In genomic region chr15:86194676-86195453, GRCm38 (mm10) we compare ENCODE assay signal across 8 mouse cellular contexts. TPM values are rescaled to one million over a fixed set of nuclear protein-coding genes. Genes with fewer than 3 reads are reported as not detected.
A peak's percentile ranks its signal among the peaks of the same experiment; 100 is the strongest.
DNase-seq lines count a peak whose midpoint lies in the region; ATAC-seq and TF ChIP-seq lines count a peak whose summit lies in the region.
"Not testable (repeated sequence)": the region's sequence is repeated elsewhere in the genome, so short reads cannot be mapped to it uniquely, and the experiment has no call there.

No protein-coding gene starts in this region.

- H3K4me2 ChIP-seq in forebrain, postnatal 0 days (ENCODE audit: low read depth); kidney, embryonic 15.5 days; liver, embryonic 16.5 days (ENCODE audit: low read depth, low read length); midbrain, embryonic 16.5 days (ENCODE audit: low read length): not testable (repeated sequence)

- not testable (repeated sequence) for H3K27me3 ChIP-seq in ES-Bruce4 (ENCODE audit: control insufficient read depth, insufficient read depth, low read length, poor library complexity, severe bottlenecking); embryonic facial prominence, embryonic 10.5 days (replicated peaks; ENCODE audit: low read depth, poor library complexity, severe bottlenecking); forebrain, postnatal 0 days (ENCODE audit: insufficient read depth, low read length); kidney, embryonic 15.5 days; liver, embryonic 16.5 days (ENCODE audit: control insufficient read depth, insufficient read depth, low read depth, low read length); midbrain, embryonic 16.5 days (ENCODE audit: control insufficient read depth, insufficient read depth, low read depth, low read length)

- H3K36me3 ChIP-seq in ES-Bruce4 (ENCODE audit: control insufficient read depth, insufficient read depth, low read length, poor library complexity, severe bottlenecking); embryonic facial prominence, embryonic 10.5 days (replicated peaks); forebrain, postnatal 0 days (ENCODE audit: insufficient read depth); kidney, embryonic 15.5 days; liver, embryonic 16.5 days (ENCODE audit: control insufficient read depth, insufficient read depth); midbrain, embryonic 16.5 days (ENCODE audit: control insufficient read depth, insufficient read depth, low read length): not testable (repeated sequence)

- TF ChIP-seq POLR2A in ES-Bruce4 (IDR thresholded peaks at IDR 0.05; ENCODE audit: insufficient read depth, low read length), result not testable (repeated sequence)

- not testable (repeated sequence) for H3K27ac ChIP-seq in ES-Bruce4 (ENCODE audit: insufficient read depth, low read length); embryonic facial prominence, embryonic 10.5 days (replicated peaks); forebrain, postnatal 0 days (ENCODE audit: low read depth, low read length); kidney, embryonic 15.5 days; liver, embryonic 16.5 days (ENCODE audit: low read length); midbrain, embryonic 16.5 days (ENCODE audit: low read length)

- H3K4me3 ChIP-seq in ES-Bruce4 (ENCODE audit: low read depth, low read length), result peak overlapping the region; percentile 70
- H3K4me3 ChIP-seq in embryonic facial prominence, embryonic 10.5 days; forebrain, postnatal 0 days (ENCODE audit: low read depth, low read length); kidney, embryonic 15.5 days (replicated peaks); liver, embryonic 16.5 days (ENCODE audit: low read depth, low read length); midbrain, embryonic 16.5 days (ENCODE audit: low read depth, low read length): not testable (repeated sequence)

- not testable (repeated sequence) for H3K9me3 ChIP-seq in ES-Bruce4 (replicated peaks; ENCODE audit: control insufficient read depth, insufficient read depth, low read length, poor library complexity, severe bottlenecking); embryonic facial prominence, embryonic 10.5 days; forebrain, postnatal 0 days (ENCODE audit: low read length); kidney, embryonic 15.5 days (replicated peaks); liver, embryonic 16.5 days (replicated peaks; ENCODE audit: control insufficient read depth, low read length); midbrain, embryonic 16.5 days (replicated peaks; ENCODE audit: control insufficient read depth, low read length, poor library complexity, severe bottlenecking)

- ATAC-seq in forebrain, postnatal 0 days, result peak; percentile 84
- ATAC-seq in hematopoietic stem cell, adult 5-6 weeks (replicated peaks in 1 of 2; ENCODE audit: insufficient read depth in 1 of 2, low FRiP score in 2 of 2, low TSS enrichment in 1 of 2, low read depth in 1 of 2, poor library complexity in 2 of 2, severe bottlenecking in 2 of 2), result peak; percentile 93 to 94
- ATAC-seq in kidney, embryonic 15.5 days (replicated peaks; ENCODE audit: low FRiP score), result peak; percentile 96
- peak; percentile 100 for ATAC-seq in liver, embryonic 16.5 days (ENCODE audit: low read depth)
- peak; percentile 89 for ATAC-seq in midbrain, embryonic 16.5 days

- H3K4me1 ChIP-seq in ES-Bruce4 (ENCODE audit: control insufficient read depth, insufficient read depth, low read length); embryonic facial prominence, embryonic 10.5 days; forebrain, postnatal 0 days (ENCODE audit: insufficient read depth); liver, embryonic 16.5 days (ENCODE audit: control insufficient read depth, low read depth, low read length); midbrain, embryonic 16.5 days (ENCODE audit: control insufficient read depth, insufficient read depth, low read length): not testable (repeated sequence)
- peaks cover 10% of the 10 kb centered on the region for H3K4me1 ChIP-seq in kidney, embryonic 15.5 days

- 75% methylated on average over 55 of the region's 55 CpGs for WGBS in embryonic facial prominence, embryonic 10.5 days
- WGBS in forebrain, postnatal 0 days, result 79% methylated on average over 55 of the region's 55 CpGs
- WGBS in kidney, embryonic 15.5 days, result 76% methylated on average over 55 of the region's 55 CpGs
- 70% methylated on average over 55 of the region's 55 CpGs for WGBS in liver, embryonic 16.5 days (ENCODE audit: insufficient replicate concordance)
- 82% methylated on average over 55 of the region's 55 CpGs for WGBS in midbrain, embryonic 16.5 days

- TF ChIP-seq EP300 in ES-Bruce4 (IDR thresholded peaks at IDR 0.05; ENCODE audit: insufficient read depth, low read depth, low read length), result not testable (repeated sequence)

- TF ChIP-seq CTCF in ES-Bruce4 (IDR thresholded peaks at IDR 0.05; ENCODE audit: low read depth, low read length); forebrain, postnatal 0 days (IDR thresholded peaks at IDR 0.05; ENCODE audit: low read depth): not testable (repeated sequence)

- H3K9ac ChIP-seq in ES-Bruce4 (ENCODE audit: low read depth, poor library complexity, severe bottlenecking), result peak overlapping the region; percentile 76
- not testable (repeated sequence) for H3K9ac ChIP-seq in forebrain, postnatal 0 days; kidney, embryonic 15.5 days; liver, embryonic 16.5 days (ENCODE audit: low read depth, low read length); midbrain, embryonic 16.5 days (ENCODE audit: low read depth, low read length)

- peak; percentile 30 for DNase-seq in embryonic facial prominence, embryonic 10.5 days (ENCODE audit: low spot score)
- DNase-seq in forebrain, postnatal 0 days, result not testable (repeated sequence)
- peak; percentile 82 for DNase-seq in testis, postnatal 10 days (ENCODE audit: low spot score)

RNA-seq across cellular contexts. Expression of gene Cerk, which starts 8.9 kb away (rescaled TPM):
- 4.2 and 5.5 TPM in 2 replicates for polyA plus RNA-seq in ES-Bruce4 (2011; ENCODE audit: insufficient read depth, insufficient read length, low read depth, missing spikeins)
- 11.7 and 13.1 TPM in 2 replicates for polyA plus RNA-seq in embryonic facial prominence, embryonic 10.5 days (2016; fragmentation: Nextera tagmentation; extraction: Ambion mirVana)
- total RNA-seq in forebrain, postnatal 0 days (2014; rRNA removed), result 31.7 and 32.9 TPM in 2 replicates
- polyA plus RNA-seq in forebrain, postnatal 0 days (2015; fragmentation: Nextera tagmentation; extraction: Ambion mirVana), result 14.5 and 18.0 TPM in 2 replicates
- total RNA-seq in hematopoietic stem cell, adult 5-6 weeks (2017), result 20.3 and 28.3 TPM in 2 replicates
- polyA plus RNA-seq in kidney, embryonic 15.5 days (2015; fragmentation: Nextera tagmentation; extraction: Ambion mirVana), result 12.1 and 12.4 TPM in 2 replicates
- polyA plus RNA-seq in liver, embryonic 16.5 days (2015; fragmentation: Nextera tagmentation; extraction: Ambion mirVana), result 4.7 and 4.8 TPM in 2 replicates
- 22.6 and 25.0 TPM in 2 replicates for polyA plus RNA-seq in midbrain, embryonic 16.5 days (2015; fragmentation: Nextera tagmentation; extraction: Ambion mirVana)

RNA-seq across cellular contexts. Expression of gene Tbc1d22a, which starts 19.4 kb away (rescaled TPM):
- 14.1 and 16.7 TPM in 2 replicates for polyA plus RNA-seq in ES-Bruce4 (2011; ENCODE audit: insufficient read depth, insufficient read length, low read depth, missing spikeins)
- polyA plus RNA-seq in embryonic facial prominence, embryonic 10.5 days (2016; fragmentation: Nextera tagmentation; extraction: Ambion mirVana), result 11.2 and 11.9 TPM in 2 replicates
- total RNA-seq in forebrain, postnatal 0 days (2014; rRNA removed), result 20.5 and 22.1 TPM in 2 replicates
- 12.1 and 13.1 TPM in 2 replicates for polyA plus RNA-seq in forebrain, postnatal 0 days (2015; fragmentation: Nextera tagmentation; extraction: Ambion mirVana)
- total RNA-seq in hematopoietic stem cell, adult 5-6 weeks (2017), result 14.6 and 25.8 TPM in 2 replicates
- 13.1 and 13.8 TPM in 2 replicates for polyA plus RNA-seq in kidney, embryonic 15.5 days (2015; fragmentation: Nextera tagmentation; extraction: Ambion mirVana)
- polyA plus RNA-seq in liver, embryonic 16.5 days (2015; fragmentation: Nextera tagmentation; extraction: Ambion mirVana), result 6.8 and 8.1 TPM in 2 replicates
- polyA plus RNA-seq in midbrain, embryonic 16.5 days (2015; fragmentation: Nextera tagmentation; extraction: Ambion mirVana), result 12.8 and 13.5 TPM in 2 replicates
